Mouse (Mus musculus): ENCODE results near the gene Tnfaip2.

The Tnfaip2 gene

GRCm38 (mm10) chr12:111445890-111446613 lies 3.8 kb downstream of the Tnfaip2 start:
- DNase-seq (ENCODE audit: low spot score) = no peak

- DNase-seq (ENCODE audit: low spot score) = no peak
Measured at GRCm38 (mm10) chr12:111446745-111447144, 4.5 kb downstream of the Tnfaip2 start.

GRCm38 (mm10) chr12:111447350-111447749 lies 5.1 kb downstream of the Tnfaip2 start:
- DNase-seq (ENCODE audit: low spot score) = no peak

DNA sequence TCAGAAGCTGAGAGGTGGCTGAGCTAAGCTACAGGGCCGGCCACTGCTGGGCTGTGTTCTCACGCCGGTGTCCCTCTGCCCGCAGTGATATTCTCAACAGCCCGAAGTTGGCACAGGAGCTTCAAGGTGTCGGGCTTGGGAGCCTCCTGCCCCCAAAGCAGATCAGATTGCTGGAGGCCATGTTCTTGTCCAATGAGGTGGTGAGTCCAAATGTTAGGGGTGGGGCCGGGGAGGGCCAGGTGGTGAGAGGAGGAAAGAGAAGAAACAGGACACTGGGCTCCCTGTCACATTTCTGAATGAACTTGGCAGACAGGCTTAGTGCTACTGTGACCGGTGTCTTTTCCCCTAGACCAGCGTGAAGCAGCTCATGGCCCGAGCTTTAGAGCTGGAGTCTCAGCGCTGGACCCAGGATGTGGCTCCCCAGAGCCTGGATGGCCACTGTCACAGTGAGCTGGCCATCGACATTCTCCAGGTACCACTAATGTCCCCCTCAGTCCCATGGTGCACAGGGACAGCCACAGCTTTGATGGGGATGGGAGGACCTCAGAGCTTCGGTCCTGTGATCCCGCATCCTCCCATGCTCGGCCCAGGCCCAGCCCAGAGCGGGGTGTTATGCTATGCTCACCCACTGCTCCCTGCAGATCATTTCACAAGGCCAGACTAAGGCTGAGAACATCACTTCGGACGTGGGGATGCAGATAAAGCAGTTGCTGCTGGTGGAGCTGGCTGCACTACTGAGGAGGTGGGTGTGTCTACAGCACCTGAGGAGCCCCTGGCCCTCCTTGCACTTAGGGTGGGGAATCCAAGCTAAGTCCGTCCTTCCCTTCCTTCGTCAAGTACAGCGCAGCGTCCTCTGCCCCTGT lies 5.9 kb downstream of the Tnfaip2 start:
- DNase-seq (ENCODE audit: low spot score) = no peak

- DNase-seq (ENCODE audit: low spot score) = no peak
Measured at GRCm38 (mm10) chr12:111448931-111449705, 6.8 kb downstream of the Tnfaip2 start.

DNA sequence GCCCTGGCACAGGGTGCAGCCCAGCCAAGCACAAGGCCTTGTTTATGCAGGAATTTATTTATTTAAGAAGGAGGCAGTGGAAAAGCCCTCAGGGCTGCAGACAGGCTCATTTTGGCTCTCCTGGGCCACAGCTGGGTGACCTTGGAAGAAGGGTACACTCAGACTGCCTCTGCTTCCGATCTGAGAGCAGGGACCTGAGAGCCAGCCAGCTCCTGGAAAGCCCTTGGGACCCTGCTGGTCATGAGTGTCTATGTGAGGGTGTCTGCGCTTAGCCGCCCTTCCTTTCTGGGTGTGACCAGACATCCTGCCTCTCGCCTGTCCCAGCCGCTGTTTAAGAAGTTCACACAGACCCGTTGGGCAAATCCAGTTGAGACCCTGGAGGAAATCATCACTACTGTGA lies 8.1 kb downstream of the Tnfaip2 start:
- DNase-seq (ENCODE audit: low spot score) = no peak

DNA sequence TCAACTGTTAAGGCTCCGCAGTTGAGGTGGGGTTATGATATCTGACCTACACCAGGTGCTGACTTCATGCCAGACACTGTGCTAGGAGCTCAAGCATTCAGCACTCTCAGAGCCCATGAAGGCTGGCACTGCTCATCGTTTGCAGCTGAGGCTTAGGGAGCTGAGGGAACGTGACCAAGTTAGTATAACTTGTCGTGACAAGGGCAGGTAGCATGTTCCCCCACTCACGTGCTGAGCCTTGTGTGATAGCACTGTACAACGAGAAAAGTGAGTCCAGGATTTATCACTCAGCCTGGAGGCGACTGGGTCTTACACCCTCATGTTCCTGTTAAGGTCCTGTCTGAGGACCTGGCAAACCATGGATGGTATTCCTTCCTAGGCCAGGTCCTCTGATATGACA lies 9.3 kb downstream of the Tnfaip2 start:
- no peak for DNase-seq (ENCODE audit: low spot score)

DNA sequence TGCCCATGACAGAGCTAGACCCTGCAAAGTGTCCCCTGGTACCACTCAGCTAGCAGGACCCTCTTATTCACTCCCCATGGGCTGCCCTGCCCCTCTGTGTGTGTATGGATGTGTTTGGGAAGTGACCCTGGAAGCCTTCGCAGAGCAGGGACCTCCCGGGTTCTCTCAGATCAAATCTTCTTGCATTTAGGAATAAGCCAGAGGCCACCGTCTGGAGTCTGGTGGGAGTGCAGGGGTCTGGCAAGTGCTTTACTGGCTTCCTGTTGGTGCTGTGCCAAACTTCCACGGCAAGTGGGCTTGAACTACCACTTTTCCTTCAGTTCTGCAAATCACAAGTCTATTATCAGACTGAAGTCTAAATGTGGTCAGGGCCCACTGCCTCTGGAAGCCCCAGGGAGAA lies 11.8 kb downstream of the Tnfaip2 start:
- no peak for DNase-seq (ENCODE audit: low spot score)

GRCm38 (mm10) chr12:111454543-111455280 lies 12.4 kb downstream of the Tnfaip2 start:
- DNase-seq (ENCODE audit: low spot score) = no peak

DNA sequence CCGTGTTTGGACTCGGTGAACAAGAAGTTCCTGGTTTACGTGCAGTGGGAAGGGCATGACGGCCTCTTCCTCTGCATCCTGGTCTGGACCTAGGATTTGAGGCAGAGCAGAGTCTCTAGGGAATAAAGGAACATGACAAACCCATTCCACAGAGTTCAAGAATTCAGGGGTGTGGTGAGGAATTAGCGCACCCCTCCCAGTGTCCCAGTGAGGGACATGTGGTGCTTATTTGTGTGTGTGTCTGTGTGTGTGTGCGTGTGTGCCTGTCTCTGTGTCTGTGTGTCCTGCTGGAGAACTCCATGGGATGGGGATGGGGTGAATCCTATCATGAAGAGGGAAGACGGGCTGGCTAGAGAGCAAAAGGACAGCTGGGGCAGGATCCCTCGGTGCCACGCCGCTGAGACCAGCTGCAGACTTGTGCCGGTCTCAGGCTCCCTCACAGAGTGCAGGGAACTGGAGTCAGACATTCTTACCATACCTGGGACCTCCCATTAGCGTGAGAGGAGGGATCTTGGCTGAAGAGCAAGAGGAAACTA lies 13.1 kb downstream of the Tnfaip2 start:
- no peak for DNase-seq (ENCODE audit: low spot score)

GRCm38 (mm10) chr12:111455860-111456259 lies 13.6 kb downstream of the Tnfaip2 start:
- no peak for DNase-seq (ENCODE audit: low spot score)

- DNase-seq (ENCODE audit: low spot score) = no peak
Measured at GRCm38 (mm10) chr12:111457742-111458141, 15.5 kb downstream of the Tnfaip2 start.

DNA sequence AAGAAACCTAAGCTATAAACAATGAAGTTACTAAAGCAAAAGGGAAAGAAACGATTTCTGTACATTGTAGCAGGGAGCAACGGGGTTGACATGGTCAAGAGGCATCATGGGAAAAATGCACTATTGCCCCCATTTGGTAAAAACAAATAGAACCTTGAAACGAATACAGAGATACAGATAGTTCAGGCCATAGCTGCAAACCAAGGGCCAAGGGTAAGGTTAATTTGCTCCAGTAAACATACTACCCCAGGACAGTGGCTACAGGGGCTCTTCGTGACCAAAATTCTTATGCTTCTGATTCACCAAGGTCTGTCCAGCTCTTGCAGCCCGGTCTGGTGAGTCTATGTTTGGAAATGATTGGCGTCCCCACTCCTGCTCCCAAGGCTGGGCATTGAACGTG lies 21.3 kb downstream of the Tnfaip2 start:
- no peak for DNase-seq (ENCODE audit: low spot score)

- DNase-seq (ENCODE audit: low spot score) = no peak
Measured at GRCm38 (mm10) chr12:111466369-111466768, 24.1 kb downstream of the Tnfaip2 start.

DNA sequence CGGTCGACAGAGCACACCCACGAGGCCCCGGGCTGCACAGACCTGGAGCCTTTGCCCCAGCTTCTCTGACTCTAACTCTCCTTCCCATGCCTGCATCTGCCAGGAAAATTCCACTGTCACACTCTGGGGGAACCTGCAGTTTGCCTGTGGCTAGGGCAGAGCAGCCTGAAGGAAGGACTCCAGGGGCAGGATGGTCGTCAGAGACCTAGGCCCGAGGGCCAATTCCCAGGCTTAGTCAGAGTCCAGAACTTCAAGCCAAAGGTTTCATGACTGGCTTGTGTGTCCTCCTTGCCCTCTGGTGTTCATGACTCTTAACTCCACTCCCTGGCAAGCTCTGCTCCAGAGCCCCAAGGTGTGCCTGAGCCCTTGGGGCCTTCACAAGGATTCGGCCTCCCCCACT lies 25.9 kb downstream of the Tnfaip2 start:
- no peak for DNase-seq (ENCODE audit: low spot score)

DNA sequence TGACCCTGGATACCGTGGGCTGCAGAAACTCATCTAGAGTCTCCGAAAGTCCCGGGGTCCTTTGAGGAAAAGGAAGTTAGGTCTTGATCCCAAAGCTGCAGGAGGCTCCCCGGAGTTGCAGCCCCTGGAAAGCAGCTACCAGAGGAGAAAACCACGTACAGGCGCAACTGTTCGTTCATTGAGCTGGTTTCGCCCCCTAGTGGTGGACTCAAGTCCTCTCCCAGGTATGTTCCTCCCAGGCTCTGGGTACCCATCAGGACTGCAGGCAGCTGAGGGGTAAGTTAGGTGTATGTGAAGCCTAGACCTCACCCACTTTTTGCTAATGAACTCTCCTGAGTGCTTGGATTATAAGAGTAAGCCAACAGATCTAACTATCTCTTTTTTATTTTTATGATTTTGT lies 27.2 kb downstream of the Tnfaip2 start:
- peak; percentile 44 for DNase-seq (ENCODE audit: low spot score)

GRCm38 (mm10) chr12:111471119-111471518 lies 28.9 kb downstream of the Tnfaip2 start:
- DNase-seq (ENCODE audit: low spot score) = no peak

- DNase-seq (ENCODE audit: low spot score) = no peak
Measured at GRCm38 (mm10) chr12:111471721-111472120, 29.5 kb downstream of the Tnfaip2 start.

DNA sequence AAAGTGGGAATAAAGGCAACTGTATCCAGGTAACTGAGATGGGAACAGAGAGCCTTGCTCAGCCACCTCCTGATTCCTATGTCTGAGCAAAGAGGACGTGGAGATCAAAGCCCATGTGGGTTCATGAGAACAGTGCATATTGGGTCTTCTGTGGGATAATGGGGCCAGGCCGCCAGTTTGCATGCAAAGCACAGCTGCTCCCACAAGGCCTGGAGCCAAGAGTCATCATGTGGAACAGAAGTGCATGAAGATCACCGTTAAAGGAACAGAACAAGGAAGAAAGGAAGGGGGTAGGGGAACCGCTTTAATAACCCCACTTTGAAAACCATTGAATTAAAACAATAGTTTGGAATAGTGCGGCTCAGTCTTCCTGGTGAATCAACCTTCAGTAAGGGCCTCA lies 30.6 kb downstream of the Tnfaip2 start:
- DNase-seq (ENCODE audit: low spot score) = no peak

- no peak for DNase-seq (ENCODE audit: low spot score)
Measured at GRCm38 (mm10) chr12:111474384-111474783, 32.1 kb downstream of the Tnfaip2 start.

GRCm38 (mm10) chr12:111474893-111475643 lies 32.8 kb downstream of the Tnfaip2 start:
- peak; percentile 65 for DNase-seq (ENCODE audit: low spot score)

All from ovary, adult 18-20 months (tissue).